Mouse (Mus musculus): ENCODE results near the gene Siah3. TPM values are rescaled to one million over a fixed set of nuclear protein-coding genes. Genes with fewer than 3 reads are reported as not detected.

Siah3 gene
- polyA plus RNA-seq, 1 experiment: not detected

GRCm38 (mm10) chr14:75540996-75541350, 85.2 kb downstream of the Siah3 start:
- TF ChIP-seq MYOG (IDR thresholded peaks at IDR 0.05; ENCODE audit: control insufficient read depth, extremely low read depth, insufficient read length) (no peak), USF1 (IDR thresholded peaks at IDR 0.05; ENCODE audit: low read depth) (no peak), MYOD1 (IDR thresholded peaks at IDR 0.05; ENCODE audit: control insufficient read depth, insufficient read length, low read depth) (no peak), FOSL1 (IDR thresholded peaks at IDR 0.05; ENCODE audit: insufficient read depth, low read length, poor library complexity, severe bottlenecking) (no peak), MAX (IDR thresholded peaks at IDR 0.05) (no peak), CTCF (IDR thresholded peaks at IDR 0.05; ENCODE audit: control insufficient read depth, insufficient read depth, insufficient read length) (no peak), CEBPB (IDR thresholded peaks at IDR 0.05; ENCODE audit: low read depth) (no peak)
- H3K27me3 ChIP-seq (ENCODE audit: control insufficient read depth, insufficient read depth, insufficient read length): peaks cover 31% of the 10 kb centered on the region
- no peaks in the 10 kb centered on the region for H3K36me3 ChIP-seq (ENCODE audit: control insufficient read depth, insufficient read depth)
- H3K4me3 ChIP-seq (ENCODE audit: insufficient read depth, poor library complexity, severe bottlenecking): no peak overlapping the region
- H3K79me3 ChIP-seq (ENCODE audit: low read depth): no peaks in the 10 kb centered on the region
- no peak overlapping the region for H3ac ChIP-seq (ENCODE audit: control insufficient read depth, insufficient read length, low read depth)
- no peaks in the 10 kb centered on the region for H3K79me2 ChIP-seq (ENCODE audit: control insufficient read depth, insufficient read depth)

GRCm38 (mm10) chr14:75541731-75542130, 85.9 kb downstream of the Siah3 start:
- peaks cover 23% of the 10 kb centered on the region for H3K27me3 ChIP-seq (ENCODE audit: control insufficient read depth, insufficient read depth, insufficient read length)
- no peak overlapping the region for H3K4me3 ChIP-seq (ENCODE audit: insufficient read depth, poor library complexity, severe bottlenecking)
- H3K36me3 ChIP-seq (ENCODE audit: control insufficient read depth, insufficient read depth): no peaks in the 10 kb centered on the region
- no peak overlapping the region for H3ac ChIP-seq (ENCODE audit: control insufficient read depth, insufficient read length, low read depth)
- TF ChIP-seq FOSL1 (IDR thresholded peaks at IDR 0.05; ENCODE audit: insufficient read depth, low read length, poor library complexity, severe bottlenecking) (no peak), CEBPB (IDR thresholded peaks at IDR 0.05; ENCODE audit: low read depth) (no peak), MAX (IDR thresholded peaks at IDR 0.05) (no peak), CTCF (IDR thresholded peaks at IDR 0.05; ENCODE audit: control insufficient read depth, insufficient read depth, insufficient read length) (no peak), MYOD1 (IDR thresholded peaks at IDR 0.05; ENCODE audit: control insufficient read depth, insufficient read length, low read depth) (no peak), MYOG (IDR thresholded peaks at IDR 0.05; ENCODE audit: control insufficient read depth, extremely low read depth, insufficient read length) (no peak), USF1 (IDR thresholded peaks at IDR 0.05; ENCODE audit: low read depth) (no peak)
- H3K79me3 ChIP-seq (ENCODE audit: low read depth): no peaks in the 10 kb centered on the region
- no peaks in the 10 kb centered on the region for H3K79me2 ChIP-seq (ENCODE audit: control insufficient read depth, insufficient read depth)

GRCm38 (mm10) chr14:75561577-75562331, 106.0 kb downstream of the Siah3 start:
- Histone ChIP-seq H3K36me3 (ENCODE audit: control insufficient read depth, insufficient read depth) (no peaks in the 10 kb centered on the region), H3K79me3 (ENCODE audit: low read depth) (no peaks in the 10 kb centered on the region), H3K79me2 (ENCODE audit: control insufficient read depth, insufficient read depth) (no peaks in the 10 kb centered on the region), H3K27me3 (ENCODE audit: control insufficient read depth, insufficient read depth, insufficient read length) (peaks cover 37% of the 10 kb centered on the region), H3ac (ENCODE audit: control insufficient read depth, insufficient read length, low read depth) (no peak overlapping the region), H3K4me3 (ENCODE audit: insufficient read depth, poor library complexity, severe bottlenecking) (peak overlapping the region; percentile 6)
- TF ChIP-seq CEBPB (IDR thresholded peaks at IDR 0.05; ENCODE audit: low read depth) (no peak), MAX (IDR thresholded peaks at IDR 0.05) (no peak), FOSL1 (IDR thresholded peaks at IDR 0.05; ENCODE audit: insufficient read depth, low read length, poor library complexity, severe bottlenecking) (no peak), MYOD1 (IDR thresholded peaks at IDR 0.05; ENCODE audit: control insufficient read depth, insufficient read length, low read depth) (no peak), USF1 (IDR thresholded peaks at IDR 0.05; ENCODE audit: low read depth) (no peak), MYOG (IDR thresholded peaks at IDR 0.05; ENCODE audit: control insufficient read depth, extremely low read depth, insufficient read length) (no peak), CTCF (IDR thresholded peaks at IDR 0.05; ENCODE audit: control insufficient read depth, insufficient read depth, insufficient read length) (no peak)

GRCm38 (mm10) chr14:75565534-75566140, 109.9 kb downstream of the Siah3 start:
- H3K79me3 ChIP-seq (ENCODE audit: low read depth): no peaks in the 10 kb centered on the region
- no peaks in the 10 kb centered on the region for H3K79me2 ChIP-seq (ENCODE audit: control insufficient read depth, insufficient read depth)
- H3K27me3 ChIP-seq (ENCODE audit: control insufficient read depth, insufficient read depth, insufficient read length): peaks cover 40% of the 10 kb centered on the region
- no peaks in the 10 kb centered on the region for H3K36me3 ChIP-seq (ENCODE audit: control insufficient read depth, insufficient read depth)
- no peak overlapping the region for H3ac ChIP-seq (ENCODE audit: control insufficient read depth, insufficient read length, low read depth)
- H3K4me3 ChIP-seq (ENCODE audit: insufficient read depth, poor library complexity, severe bottlenecking): no peak overlapping the region
- TF ChIP-seq MYOG (IDR thresholded peaks at IDR 0.05; ENCODE audit: control insufficient read depth, extremely low read depth, insufficient read length) (no peak), USF1 (IDR thresholded peaks at IDR 0.05; ENCODE audit: low read depth) (no peak), MYOD1 (IDR thresholded peaks at IDR 0.05; ENCODE audit: control insufficient read depth, insufficient read length, low read depth) (no peak), FOSL1 (IDR thresholded peaks at IDR 0.05; ENCODE audit: insufficient read depth, low read length, poor library complexity, severe bottlenecking) (no peak), MAX (IDR thresholded peaks at IDR 0.05) (no peak), CEBPB (IDR thresholded peaks at IDR 0.05; ENCODE audit: low read depth) (no peak), CTCF (IDR thresholded peaks at IDR 0.05; ENCODE audit: control insufficient read depth, insufficient read depth, insufficient read length) (no peak)

GRCm38 (mm10) chr14:75566303-75566702, 110.5 kb downstream of the Siah3 start:
- Histone ChIP-seq H3K4me3 (ENCODE audit: insufficient read depth, poor library complexity, severe bottlenecking) (no peak overlapping the region), H3K79me3 (ENCODE audit: low read depth) (no peaks in the 10 kb centered on the region), H3K79me2 (ENCODE audit: control insufficient read depth, insufficient read depth) (no peaks in the 10 kb centered on the region), H3K36me3 (ENCODE audit: control insufficient read depth, insufficient read depth) (no peaks in the 10 kb centered on the region), H3ac (ENCODE audit: control insufficient read depth, insufficient read length, low read depth) (no peak overlapping the region), H3K27me3 (ENCODE audit: control insufficient read depth, insufficient read depth, insufficient read length) (peaks cover 34% of the 10 kb centered on the region)
- TF ChIP-seq CTCF (IDR thresholded peaks at IDR 0.05; ENCODE audit: control insufficient read depth, insufficient read depth, insufficient read length): no peak
